Comparison of ENCODE assay signal across 20 mouse cellular contexts in the genomic region with DNA sequence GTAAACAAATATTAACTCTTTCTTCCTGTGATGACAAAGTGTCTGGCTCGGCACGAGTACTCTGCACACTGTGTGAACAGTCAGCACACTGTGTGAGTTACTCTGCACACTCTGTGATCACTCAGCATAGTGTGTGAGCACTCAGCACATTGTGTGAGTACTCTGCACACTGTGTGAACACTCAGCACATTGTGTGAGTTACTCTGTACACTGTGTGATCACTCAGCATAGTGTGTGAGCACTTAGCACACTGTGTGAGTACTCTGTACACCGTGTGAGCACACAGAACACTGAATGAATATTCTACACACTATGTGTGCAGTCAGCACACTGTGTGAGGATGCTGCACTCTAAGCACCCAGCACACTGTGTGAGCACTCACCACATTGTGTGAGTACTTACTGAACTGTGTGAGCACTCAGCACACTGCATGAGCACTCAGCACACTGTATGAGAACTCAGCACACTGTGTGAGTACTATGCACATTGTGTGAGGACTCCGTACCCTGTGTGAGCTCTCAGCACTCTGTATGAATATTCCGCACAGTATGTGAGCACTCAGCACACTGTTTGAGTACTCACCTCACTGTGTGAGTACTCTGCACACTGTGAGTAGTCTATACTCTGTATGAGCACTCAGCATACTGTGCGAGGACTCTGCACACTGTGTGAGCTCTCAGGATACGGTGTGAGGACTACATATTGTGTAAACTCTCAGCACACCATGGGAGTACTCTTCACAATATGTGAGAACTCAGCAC.
DNase-seq lines count a peak whose midpoint lies in the region; ATAC-seq and TF ChIP-seq lines count a peak whose summit lies in the region.
"Had no signal": no experiment of that assay in that cellular context is flagged by ENCODE, and none has a peak within 500 bp of the region (broad histone marks: within the 10 kb centered on the region; RNA-seq: fewer than 3 reads in every experiment).

No protein-coding gene starts in this region.

- no peak overlapping the region for H3K9ac ChIP-seq in hindbrain, embryonic 12.5 days
- no peak overlapping the region for H3K9ac ChIP-seq in hindbrain, postnatal 0 days (replicated peaks; ENCODE audit: low read length)
- no peak overlapping the region for H3K9ac ChIP-seq in lung, embryonic 15.5 days
- H3K9ac ChIP-seq: liver, embryonic 15.5 days had no signal

- no peak overlapping the region for H3K4me3 ChIP-seq in hindbrain, embryonic 12.5 days
- H3K4me3 ChIP-seq in hindbrain, postnatal 0 days (ENCODE audit: low read length): no peak overlapping the region
- H3K4me3 ChIP-seq in lung, embryonic 15.5 days: no peak overlapping the region
- H3K4me3 ChIP-seq: heart, embryonic 10.5 days; liver, embryonic 15.5 days had no signal

- no peaks in the 10 kb centered on the region for H3K9me3 ChIP-seq in hindbrain, embryonic 12.5 days (replicated peaks)
- H3K9me3 ChIP-seq in hindbrain, postnatal 0 days (ENCODE audit: low read length): no peaks in the 10 kb centered on the region
- H3K9me3 ChIP-seq in lung, embryonic 15.5 days: no peaks in the 10 kb centered on the region
- H3K9me3 ChIP-seq: heart, embryonic 10.5 days; liver, embryonic 15.5 days had no signal

- no peak for DNase-seq in hindbrain, postnatal 0 days (ENCODE audit: low spot score)
- DNase-seq in lung, adult 18-20 months: no peak
- no peak for DNase-seq in retina, postnatal 1 day
- DNase-seq: adrenal gland, adult 2 months; cerebellum, adult 11-12 months; cerebellum, postnatal 36 days; gastrocnemius, postnatal 10 days; heart, postnatal 36 days; layer of hippocampus, postnatal 36 days; left cerebral cortex, postnatal 4 days; lung, postnatal 4 days; thymus, adult 2 months had no signal

- no peak overlapping the region for H3K4me2 ChIP-seq in hindbrain, embryonic 12.5 days (replicated peaks)
- H3K4me2 ChIP-seq in hindbrain, postnatal 0 days (ENCODE audit: low read depth, low read length): no peak overlapping the region
- H3K4me2 ChIP-seq in lung, embryonic 15.5 days: no peak overlapping the region
- H3K4me2 ChIP-seq: liver, embryonic 15.5 days had no signal

- TF ChIP-seq CTCF in hindbrain, postnatal 0 days (IDR thresholded peaks at IDR 0.05; ENCODE audit: low read depth): no peak

- peak; percentile 58 for ATAC-seq in hindbrain, embryonic 12.5 days (ENCODE audit: low FRiP score)
- ATAC-seq in hindbrain, postnatal 0 days: no peak
- ATAC-seq in lung, embryonic 15.5 days (ENCODE audit: borderline replicate concordance, extremely low read depth, low FRiP score, low TSS enrichment): peak; percentile 49
- ATAC-seq in megakaryocyte, adult 5-6 weeks (ENCODE audit: poor library complexity, severe bottlenecking): peak; percentile 24
- ATAC-seq in monocyte, adult 5-6 weeks (replicated peaks; ENCODE audit: insufficient number of reproducible peaks, low FRiP score, low TSS enrichment, poor library complexity, severe bottlenecking): 0 out of 2 replicates have a peak, but pooled peaks have one; percentile 22
- ATAC-seq: intestine, postnatal 0 days had no signal

- 93% methylated on average over 7 of the region's 7 CpGs for WGBS in hindbrain, embryonic 12.5 days
- 91% methylated on average over 7 of the region's 7 CpGs for WGBS in hindbrain, postnatal 0 days
- WGBS in lung, embryonic 15.5 days: 74% methylated on average over 7 of the region's 7 CpGs

- H3K27me3 ChIP-seq in hindbrain, embryonic 12.5 days: no peaks in the 10 kb centered on the region
- H3K27me3 ChIP-seq in hindbrain, postnatal 0 days (ENCODE audit: insufficient read depth, low read length): no peaks in the 10 kb centered on the region
- H3K27me3 ChIP-seq in lung, embryonic 15.5 days: no peaks in the 10 kb centered on the region
- H3K27me3 ChIP-seq: liver, embryonic 15.5 days had no signal

- no peaks in the 10 kb centered on the region for H3K36me3 ChIP-seq in hindbrain, embryonic 12.5 days
- H3K36me3 ChIP-seq in hindbrain, postnatal 0 days (ENCODE audit: insufficient read depth, low read length): no peaks in the 10 kb centered on the region
- H3K36me3 ChIP-seq in lung, embryonic 15.5 days: no peaks in the 10 kb centered on the region
- H3K36me3 ChIP-seq: G1E; heart, embryonic 10.5 days; liver, embryonic 15.5 days had no signal

- no peaks in the 10 kb centered on the region for H3K4me1 ChIP-seq in hindbrain, embryonic 12.5 days
- H3K4me1 ChIP-seq in hindbrain, postnatal 0 days (ENCODE audit: insufficient read depth, low read length): no peaks in the 10 kb centered on the region
- H3K4me1 ChIP-seq in lung, embryonic 15.5 days: no peaks in the 10 kb centered on the region
- H3K4me1 ChIP-seq: heart, embryonic 10.5 days; liver, embryonic 15.5 days had no signal

- no peak overlapping the region for H3K27ac ChIP-seq in hindbrain, embryonic 12.5 days
- no peak overlapping the region for H3K27ac ChIP-seq in hindbrain, postnatal 0 days
- H3K27ac ChIP-seq in lung, embryonic 15.5 days: no peak overlapping the region
- H3K27ac ChIP-seq: heart, embryonic 10.5 days; liver, embryonic 15.5 days had no signal
